Mouse (Mus musculus) neural tube, embryonic 11.5 days (tissue): ENCODE results near the gene Agap1. TPM values are rescaled to one million over a fixed set of nuclear protein-coding genes. Genes with fewer than 3 reads are reported as not detected.

Experiments
- ATAC-seq: fragments of 200-750 bp; cut with Nextera tagmentation; 2 replicates; pipeline ENCODE4 v1.8.0; 2017; ENCODE audit warnings: moderate number of reproducible peaks, mild to moderate bottlenecking, moderate TSS enrichment, moderate library complexity; ENCODE audit not compliant: insufficient read depth, low FRiP score, low TSS enrichment
- DNase-seq: peaks from one replicate; pipeline ENCODE4 v3.0.0-alpha.2; 2015; ENCODE audit warnings: low spot score
- H3K27ac ChIP-seq: fragments of 300-500 bp; sonication (generic); 2 replicates; pipeline ENCODE4 v1.5.1; 2014; ENCODE audit warnings: low read depth, mild to moderate bottlenecking, low read length
- H3K27me3 ChIP-seq: fragments of 300-500 bp; sonication (generic); 2 replicates; pipeline ENCODE4 v1.6.1; 2014; ENCODE audit warnings: mild to moderate bottlenecking, low read length, mixed read lengths; ENCODE audit not compliant: control insufficient read depth, insufficient read depth
- H3K36me3 ChIP-seq: fragments of 300-500 bp; sonication (generic); 2 replicates; pipeline ENCODE4 v1.6.1; 2014; ENCODE audit warnings: mild to moderate bottlenecking, low read length, moderate library complexity, mixed read lengths; ENCODE audit not compliant: control insufficient read depth, insufficient read depth
- H3K4me1 ChIP-seq: fragments of 300-500 bp; sonication (generic); 2 replicates; pipeline ENCODE4 v1.6.1; 2014; ENCODE audit warnings: low read length, mixed read lengths; ENCODE audit not compliant: control insufficient read depth, insufficient read depth
- H3K4me2 ChIP-seq: fragments of 300-500 bp; sonication (generic); 2 replicates; pipeline ENCODE4 v1.6.1; 2014; ENCODE audit warnings: low read depth, mild to moderate bottlenecking, moderate library complexity
- H3K4me3 ChIP-seq: fragments of 300-500 bp; sonication (generic); 2 replicates; pipeline ENCODE4 v1.5.1; 2014; ENCODE audit warnings: low read depth, low read length
- H3K9ac ChIP-seq: fragments of 300-500 bp; sonication (generic); 2 replicates; pipeline ENCODE4 v1.6.1; 2014; ENCODE audit warnings: mild to moderate bottlenecking, low read length
- H3K9me3 ChIP-seq: fragments of 300-500 bp; sonication (generic); 2 replicates; pipeline ENCODE4 v1.6.1; 2016; ENCODE audit warnings: low read length; ENCODE audit not compliant: control insufficient read depth
- WGBS: fragments of 180-500 bp; shearing (Covaris S2); extraction: QIAGEN DNeasy Blood & Tissue Kit; methylation state at CpG from one replicate; pipeline ENCODE4 v1.1.7; 2014; 5-methylcytosine and 5-hydroxymethylcytosine counted together
- polyA plus RNA-seq: library from polyadenylated mRNA; unstranded; fragments of >200 nt; fragmentation: Nextera tagmentation; extraction: Ambion mirVana; gene quantifications from 2 replicates; pipeline ENCODE4 v1.2.1, GENCODE M21; 2014

Agap1 gene
- polyA plus RNA-seq, 1 experiment from 2014 or later = 31.1 TPM

GRCm38 (mm10) chr1:89521406-89521805 lies 66.8 kb downstream of the Agap1 start:
- DNase-seq = no peak
- H3K9me3 ChIP-seq = no peaks in the 10 kb centered on the region
- H3K27ac ChIP-seq = peak overlapping the region; percentile 39; the same call in 1 of the 2 replicates
- no peak overlapping the region for H3K4me3 ChIP-seq
- H3K4me2 ChIP-seq = no peak overlapping the region
- no peaks in the 10 kb centered on the region for H3K27me3 ChIP-seq
- H3K9ac ChIP-seq = no peak overlapping the region
- no peak for ATAC-seq
- WGBS = 77% methylated on average over 11 of the region's 11 CpGs
- peaks cover 48% of the 10 kb centered on the region for H3K4me1 ChIP-seq
- no peaks in the 10 kb centered on the region for H3K36me3 ChIP-seq

- Histone ChIP-seq H3K9me3 (no peaks in the 10 kb centered on the region), H3K36me3 (no peaks in the 10 kb centered on the region), H3K4me3 (no peak overlapping the region), H3K9ac (no peak overlapping the region), H3K27ac (no peak overlapping the region), H3K4me2 (no peak overlapping the region), H3K27me3 (no peaks in the 10 kb centered on the region), H3K4me1 (peaks cover 43% of the 10 kb centered on the region)
- no peak for ATAC-seq
- no peak for DNase-seq
- WGBS = 58% methylated on average over 17 of the region's 17 CpGs
Observed at GRCm38 (mm10) chr1:89521935-89522535, 67.4 kb downstream of the Agap1 start.

DNA sequence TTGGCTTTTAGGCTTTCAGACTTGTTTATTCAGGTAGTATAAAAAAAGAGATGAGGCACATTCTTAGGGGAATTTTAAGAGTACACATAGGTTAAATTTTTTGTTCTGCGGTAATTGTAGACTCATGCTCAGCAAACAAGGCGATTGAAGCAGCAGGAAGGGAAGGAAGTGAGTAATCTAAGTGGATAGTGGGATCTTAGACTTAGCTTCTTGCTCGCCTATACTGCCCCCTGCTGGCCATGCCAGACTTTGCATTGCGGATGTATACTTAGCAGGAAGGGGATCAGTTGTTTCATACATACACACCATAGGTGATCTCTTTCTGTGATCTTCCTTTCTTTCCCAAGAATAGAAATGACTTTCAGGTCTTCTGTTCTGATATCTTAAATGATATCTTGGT lies 69.8 kb downstream of the Agap1 start:
- Histone ChIP-seq H3K9ac (no peak overlapping the region), H3K27me3 (no peaks in the 10 kb centered on the region), H3K4me3 (no peak overlapping the region), H3K36me3 (no peaks in the 10 kb centered on the region), H3K4me2 (no peak overlapping the region), H3K27ac (no peak overlapping the region), H3K9me3 (no peaks in the 10 kb centered on the region), H3K4me1 (peaks cover 25% of the 10 kb centered on the region)
- DNase-seq (peak; percentile 91), ATAC-seq (no peak)
- 12% methylated on average over 4 of the region's 4 CpGs for WGBS

DNA sequence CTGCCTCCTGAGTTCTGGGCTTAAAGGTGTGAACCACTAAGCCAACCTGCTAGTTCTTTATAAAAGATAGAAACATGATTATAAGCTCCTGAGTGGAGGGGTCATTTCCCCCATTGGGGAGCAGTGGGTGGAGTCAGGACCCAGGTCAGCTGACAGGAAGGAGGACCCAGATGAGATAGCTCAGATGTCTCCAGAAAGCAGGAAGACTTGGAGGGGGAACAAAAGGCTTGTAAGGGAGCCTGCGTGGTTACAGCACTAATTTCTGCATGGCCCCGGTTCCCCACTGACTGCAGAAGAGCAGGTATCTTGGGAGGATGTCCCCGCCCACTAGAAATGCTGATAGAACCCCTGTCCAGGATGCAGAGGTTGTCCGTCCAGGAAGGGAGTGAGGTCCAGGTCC lies 70.4 kb downstream of the Agap1 start:
- Histone ChIP-seq H3K9me3 (no peaks in the 10 kb centered on the region), H3K4me3 (no peak overlapping the region), H3K27me3 (no peaks in the 10 kb centered on the region), H3K4me1 (peaks cover 21% of the 10 kb centered on the region), H3K9ac (no peak overlapping the region), H3K27ac (no peak overlapping the region), H3K4me2 (no peak overlapping the region), H3K36me3 (no peaks in the 10 kb centered on the region)
- 76% methylated on average over 4 of the region's 4 CpGs for WGBS
- no peak for ATAC-seq
- DNase-seq = no peak

- H3K4me2 ChIP-seq = no peak overlapping the region
- no peaks in the 10 kb centered on the region for H3K27me3 ChIP-seq
- no peaks in the 10 kb centered on the region for H3K9me3 ChIP-seq
- WGBS = 59% methylated on average over 13 of the region's 13 CpGs
- no peak overlapping the region for H3K4me3 ChIP-seq
- no peak overlapping the region for H3K27ac ChIP-seq
- H3K4me1 ChIP-seq = peaks cover 14% of the 10 kb centered on the region
- H3K36me3 ChIP-seq = no peaks in the 10 kb centered on the region
- no peak for ATAC-seq
- no peak for DNase-seq
- H3K9ac ChIP-seq = no peak overlapping the region
Observed at GRCm38 (mm10) chr1:89525825-89526224, 71.2 kb downstream of the Agap1 start.

- Histone ChIP-seq H3K4me1 (0 out of 2 replicates have a peak, but pooled peaks cover 3% of the 10 kb centered on the region), H3K4me3 (no peak overlapping the region), H3K9ac (no peak overlapping the region), H3K9me3 (peaks cover 8% of the 10 kb centered on the region; the same call in 1 of the 2 replicates), H3K27me3 (no peaks in the 10 kb centered on the region), H3K36me3 (no peaks in the 10 kb centered on the region; the same call in 1 of the 2 replicates), H3K27ac (no peak overlapping the region), H3K4me2 (no peak overlapping the region)
- 88% methylated on average over 17 of the region's 17 CpGs for WGBS
- DNase-seq = no peak
- no peak for ATAC-seq
Observed at GRCm38 (mm10) chr1:89528671-89529276, 74.2 kb downstream of the Agap1 start.

- no peak for DNase-seq
- Histone ChIP-seq H3K9me3 (peaks cover 8% of the 10 kb centered on the region; the same call in 1 of the 2 replicates), H3K27ac (no peak overlapping the region), H3K4me1 (peaks cover 9% of the 10 kb centered on the region; the same call in 1 of the 2 replicates), H3K27me3 (no peaks in the 10 kb centered on the region), H3K4me2 (no peak overlapping the region), H3K4me3 (no peak overlapping the region), H3K36me3 (no peaks in the 10 kb centered on the region; the same call in 1 of the 2 replicates), H3K9ac (no peak overlapping the region)
- WGBS = 87% methylated on average over 9 of the region's 9 CpGs
- no peak for ATAC-seq
Observed at GRCm38 (mm10) chr1:89533702-89534101, 79.1 kb downstream of the Agap1 start.

- Histone ChIP-seq H3K4me1 (peaks cover 11% of the 10 kb centered on the region), H3K27me3 (no peaks in the 10 kb centered on the region), H3K27ac (no peak overlapping the region), H3K4me3 (no peak overlapping the region), H3K4me2 (no peak overlapping the region), H3K9ac (no peak overlapping the region), H3K36me3 (no peaks in the 10 kb centered on the region; the same call in 1 of the 2 replicates), H3K9me3 (peaks cover 8% of the 10 kb centered on the region; the same call in 1 of the 2 replicates)
- DNase-seq (no peak), ATAC-seq (no peak)
Observed at GRCm38 (mm10) chr1:89535206-89535605, 80.6 kb downstream of the Agap1 start.
